Mouse (Mus musculus) myocyte (in vitro differentiated cells): ENCODE results near the gene Scfd2. TPM values are rescaled to one million over a fixed set of nuclear protein-coding genes. Genes with fewer than 3 reads are reported as not detected.

Experiments used
- H3K27me3 ChIP-seq: one replicate; pipeline ENCODE4 v1.6.1; 2011; ENCODE audit not compliant: control insufficient read depth, insufficient read depth, insufficient read length
- H3K36me3 ChIP-seq: one replicate; pipeline ENCODE4 v1.6.1; 2011; ENCODE audit not compliant: control insufficient read depth, insufficient read depth
- H3K4me2 ChIP-seq: one replicate; pipeline ENCODE4 v1.6.1; 2011; ENCODE audit warnings: low read depth, control low read depth
- H3K4me3 ChIP-seq: one replicate; pipeline ENCODE4 v1.5.1; 2011; ENCODE audit warnings: mild to moderate bottlenecking, control low read depth, moderate library complexity
- H3K79me2 ChIP-seq: one replicate; pipeline ENCODE4 v1.6.1; 2011; ENCODE audit not compliant: control insufficient read depth, insufficient read depth
- H3ac ChIP-seq: one replicate; pipeline ENCODE4 v1.6.1; 2011; ENCODE audit not compliant: control insufficient read depth, insufficient read length
- CEBPB ChIP-seq: IDR thresholded peaks from 2 replicates; pipeline ENCODE4 v1.6.1; 2011; ENCODE audit warnings: mild to moderate bottlenecking, moderate library complexity; ENCODE audit not compliant: poor library complexity, insufficient read depth, severe bottlenecking
- E2F4 ChIP-seq: IDR thresholded peaks from one replicate; pipeline ENCODE4 v1.6.1; 2011; ENCODE audit warnings: mild to moderate bottlenecking, control low read depth, moderate library complexity; ENCODE audit not compliant: insufficient read depth
- MAX ChIP-seq: IDR thresholded peaks from one replicate; pipeline ENCODE4 v1.6.1; 2011; ENCODE audit warnings: low read depth, mild to moderate bottlenecking, control low read depth
- MYOD1 ChIP-seq, 3 experiments: IDR thresholded peaks; one replicate each; pipeline ENCODE4 v1.6.1; 2011; ENCODE audit warnings: control low read depth in 2 of 3, low read depth in 2 of 3, mild to moderate bottlenecking in 2 of 3, moderate library complexity in 1 of 3; ENCODE audit not compliant: insufficient read length in 2 of 3, control insufficient read depth in 1 of 3
- MYOG ChIP-seq, 3 experiments: IDR thresholded peaks; one replicate each; pipeline ENCODE4 v1.6.1; 2011; ENCODE audit warnings: control low read depth in 2 of 3, low read depth in 2 of 3, mild to moderate bottlenecking in 2 of 3; ENCODE audit not compliant: insufficient read length in 2 of 3, control insufficient read depth in 1 of 3, insufficient read depth in 1 of 3
- POLR2A ChIP-seq: IDR thresholded peaks from one replicate; pipeline ENCODE4 v1.6.1; 2011; ENCODE audit warnings: low read depth, mild to moderate bottlenecking, control low read depth, moderate library complexity; ENCODE audit not compliant: insufficient read length
- POLR2AphosphoS2 ChIP-seq: IDR thresholded peaks from one replicate; pipeline ENCODE4 v1.6.1; 2011; ENCODE audit warnings: low read depth, control low read depth; ENCODE audit not compliant: insufficient read length
- REST ChIP-seq: IDR thresholded peaks from one replicate; pipeline ENCODE4 v1.6.1; 2011; ENCODE audit warnings: mild to moderate bottlenecking, control low read depth, moderate library complexity; ENCODE audit not compliant: insufficient read depth, insufficient read length
- SRF ChIP-seq: IDR thresholded peaks from one replicate; pipeline ENCODE4 v1.6.1; 2011; ENCODE audit warnings: low read depth; ENCODE audit not compliant: control insufficient read depth, insufficient read length
- TCF12 ChIP-seq: IDR thresholded peaks from one replicate; pipeline ENCODE4 v1.6.1; 2011; ENCODE audit warnings: mild to moderate bottlenecking, control low read depth; ENCODE audit not compliant: poor library complexity, insufficient read depth, severe bottlenecking
- TCF3 ChIP-seq: IDR thresholded peaks from one replicate; pipeline ENCODE4 v1.6.1; 2011; ENCODE audit warnings: low read depth, control low read depth; ENCODE audit not compliant: insufficient read length
- USF1 ChIP-seq: IDR thresholded peaks from one replicate; pipeline ENCODE4 v1.6.1; 2011; ENCODE audit warnings: low read depth, mild to moderate bottlenecking, control low read depth, moderate library complexity
- polyA plus RNA-seq: library from polyadenylated mRNA; unstranded; fragments of >200 nt; fragmentation: generic; extraction: Trizol; gene quantifications from one replicate; pipeline ENCODE4 v1.2.1, GENCODE M21; 2012; ENCODE audit warnings: missing spikeins

The Scfd2 gene
- polyA plus RNA-seq, 1 experiment, result 7.8 TPM

DNA sequence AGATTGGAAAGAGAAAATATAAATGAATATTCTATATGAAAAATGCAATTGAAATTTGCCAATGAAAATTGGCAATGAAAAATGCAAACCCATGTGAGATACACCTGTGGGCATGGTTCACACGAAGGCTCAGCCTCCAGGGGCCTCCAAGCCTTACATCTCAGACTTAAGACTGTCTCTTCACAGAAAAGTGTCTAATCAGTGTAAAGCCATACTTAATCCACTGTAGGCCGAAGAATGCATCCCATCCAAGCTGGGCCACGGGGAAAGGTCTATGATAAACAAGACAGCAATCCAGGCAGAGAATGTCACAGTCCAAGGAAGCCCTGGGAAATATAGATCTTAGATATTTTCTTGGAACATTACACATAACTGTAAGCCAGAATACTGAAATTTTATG, 198.3 kb downstream of the Scfd2 start:
- Histone ChIP-seq H3K36me3 (no peaks in the 10 kb centered on the region), H3K4me2 (no peak overlapping the region), H3K79me2 (no peaks in the 10 kb centered on the region), H3ac (no peak overlapping the region), H3K4me3 (no peak overlapping the region), H3K27me3 (no peaks in the 10 kb centered on the region)
- TF ChIP-seq REST, result no peak

DNA sequence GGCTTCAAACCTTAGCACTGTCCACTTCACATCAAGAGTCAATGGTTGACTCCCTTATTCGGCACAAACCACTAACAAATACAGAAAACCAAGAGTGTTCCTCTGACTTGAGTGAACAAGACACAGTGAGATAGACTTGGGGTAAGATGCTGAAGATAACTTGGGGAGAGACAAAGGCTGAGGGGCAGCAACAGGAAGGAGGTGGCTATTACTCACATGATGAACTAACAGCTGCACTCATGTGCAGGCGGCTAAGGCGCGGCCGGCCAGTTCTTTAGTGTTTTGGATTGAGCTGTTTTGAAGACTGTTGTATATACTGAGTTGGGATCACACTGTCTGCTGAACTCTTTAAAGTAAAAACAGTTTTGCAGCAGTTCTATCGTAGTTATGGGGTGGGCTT, 205.3 kb downstream of the Scfd2 start:
- Histone ChIP-seq H3K79me2 (no peaks in the 10 kb centered on the region), H3K4me3 (no peak overlapping the region), H3K36me3 (no peaks in the 10 kb centered on the region), H3ac (no peak overlapping the region), H3K4me2 (no peak overlapping the region), H3K27me3 (no peaks in the 10 kb centered on the region)
- TF ChIP-seq MYOD1 (IDR thresholded peaks at IDR 0.05; ENCODE audit: control insufficient read depth in 1 of 3, insufficient read length in 2 of 3, low read depth in 2 of 3) (peak in 2 of 3 experiments; percentile 40 to 61), REST (no peak), E2F4 (no peak), MYOG (IDR thresholded peaks at IDR 0.05; ENCODE audit: control insufficient read depth in 1 of 3, insufficient read depth in 1 of 3, insufficient read length in 2 of 3, low read depth in 2 of 3) (peak in 1 of 3 experiments; percentile 57), POLR2AphosphoS2 (no peak), MAX (no peak), SRF (no peak)

DNA sequence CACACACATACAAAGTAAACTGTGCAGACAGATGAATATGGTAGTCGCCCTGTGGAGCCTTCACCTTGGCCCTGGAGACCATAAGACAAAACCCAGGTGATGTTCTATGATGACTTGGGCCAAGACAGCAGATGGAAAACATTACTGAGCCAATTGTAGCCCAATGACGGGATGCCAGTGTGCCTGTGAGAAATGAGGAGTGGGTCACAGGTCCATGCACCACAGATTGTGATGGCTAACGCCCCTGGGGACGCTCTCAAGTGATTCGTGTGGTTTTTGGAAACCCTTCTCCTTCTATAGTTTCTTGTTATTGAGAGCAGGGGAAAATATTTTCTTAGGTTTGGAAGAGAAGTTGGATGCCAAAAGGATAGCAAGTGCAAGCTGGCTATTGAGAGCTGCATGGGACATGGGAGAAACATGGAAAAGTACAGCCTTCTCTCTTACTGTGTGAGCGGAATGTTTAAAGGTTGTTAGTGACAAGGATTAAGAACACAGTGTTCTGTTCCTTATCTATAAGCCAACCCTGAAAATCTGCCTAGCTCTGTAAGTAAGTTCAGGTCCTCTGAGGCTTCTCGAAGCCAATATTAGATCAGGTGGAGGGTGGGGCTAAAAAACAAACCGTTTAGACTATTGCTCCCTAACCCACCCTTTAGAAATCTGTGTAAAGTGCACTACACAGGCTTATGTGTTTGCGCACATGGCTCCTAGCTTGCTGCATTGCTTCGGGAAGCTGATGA, 210.4 kb downstream of the Scfd2 start:
- Histone ChIP-seq H3K4me3 (no peak overlapping the region), H3K4me2 (no peak overlapping the region), H3K79me2 (no peaks in the 10 kb centered on the region), H3K27me3 (no peaks in the 10 kb centered on the region), H3ac (no peak overlapping the region), H3K36me3 (no peaks in the 10 kb centered on the region)
- no peak for TF ChIP-seq TCF3
- no peak for TF ChIP-seq E2F4
- TF ChIP-seq MAX, result no peak
- no peak for TF ChIP-seq POLR2A
- no peak for TF ChIP-seq MYOD1 (IDR thresholded peaks at IDR 0.05; ENCODE audit: control insufficient read depth in 1 of 3, insufficient read length in 2 of 3, low read depth in 2 of 3)
- no peak for TF ChIP-seq CEBPB
- TF ChIP-seq TCF12, result no peak
- TF ChIP-seq MYOG (IDR thresholded peaks at IDR 0.05; ENCODE audit: control insufficient read depth in 1 of 3, insufficient read depth in 1 of 3, insufficient read length in 2 of 3, low read depth in 2 of 3), result no peak
- TF ChIP-seq SRF, result no peak
- TF ChIP-seq USF1, result no peak

- no peaks in the 10 kb centered on the region for H3K36me3 ChIP-seq
- H3K79me2 ChIP-seq, result no peaks in the 10 kb centered on the region
- TF ChIP-seq USF1 (no peak), MYOD1 (IDR thresholded peaks at IDR 0.05; ENCODE audit: control insufficient read depth in 1 of 3, insufficient read length in 2 of 3, low read depth in 2 of 3) (no peak), MAX (no peak), E2F4 (no peak)
- no peak overlapping the region for H3K4me3 ChIP-seq
- no peak overlapping the region for H3ac ChIP-seq
- no peaks in the 10 kb centered on the region for H3K27me3 ChIP-seq
- no peak overlapping the region for H3K4me2 ChIP-seq
Measured at GRCm38 (mm10) chr5:74319551-74319950, 212.0 kb downstream of the Scfd2 start.

DNA sequence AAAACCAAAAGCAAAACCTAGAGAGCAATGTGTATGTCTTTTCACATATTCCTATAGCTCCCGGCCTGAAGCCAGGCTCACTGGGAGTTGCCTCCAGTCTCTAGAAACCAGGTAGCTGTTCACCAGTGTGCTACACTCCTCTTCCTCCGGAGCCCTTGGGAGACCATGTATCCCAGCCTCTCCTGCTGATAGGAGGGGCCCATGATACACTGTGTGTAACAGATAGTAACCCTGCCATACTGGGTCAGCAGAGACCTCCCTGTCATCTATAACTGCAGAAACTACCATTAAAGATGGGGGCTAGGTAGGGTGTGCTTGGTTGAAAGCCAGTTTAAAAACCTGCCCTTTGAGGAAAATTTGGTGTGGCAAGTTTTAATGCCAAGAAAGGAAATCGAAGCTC, 214.4 kb downstream of the Scfd2 start:
- Histone ChIP-seq H3ac (no peak overlapping the region), H3K36me3 (no peaks in the 10 kb centered on the region), H3K27me3 (no peaks in the 10 kb centered on the region), H3K4me3 (no peak overlapping the region), H3K79me2 (no peaks in the 10 kb centered on the region), H3K4me2 (no peak overlapping the region)
- TF ChIP-seq TCF3, result no peak
- TF ChIP-seq CEBPB, result no peak
- no peak for TF ChIP-seq MYOG (IDR thresholded peaks at IDR 0.05; ENCODE audit: control insufficient read depth in 1 of 3, insufficient read depth in 1 of 3, insufficient read length in 2 of 3, low read depth in 2 of 3)
- TF ChIP-seq E2F4, result no peak
- TF ChIP-seq TCF12, result no peak
- no peak for TF ChIP-seq USF1
- TF ChIP-seq REST, result no peak
- TF ChIP-seq POLR2AphosphoS2, result no peak
- TF ChIP-seq POLR2A, result no peak
- TF ChIP-seq SRF, result no peak
- TF ChIP-seq MAX, result no peak
- no peak for TF ChIP-seq MYOD1 (IDR thresholded peaks at IDR 0.05; ENCODE audit: control insufficient read depth in 1 of 3, insufficient read length in 2 of 3, low read depth in 2 of 3)
